Mouse (Mus musculus) ES-CJ7 (cell line): ENCODE measurements at regions not wholly inside any gene's neighbourhood (a gene's known extent, or its start where the extent isn't known, plus 50 kb on each side); places are given as distances from the start of the nearest gene placed in this dataset.

ENCODE experiments used
- DNase-seq: peaks from one replicate; pipeline ENCODE4 v3.0.0; 2011; ENCODE audit warnings: low read depth, low spot score

DNA sequence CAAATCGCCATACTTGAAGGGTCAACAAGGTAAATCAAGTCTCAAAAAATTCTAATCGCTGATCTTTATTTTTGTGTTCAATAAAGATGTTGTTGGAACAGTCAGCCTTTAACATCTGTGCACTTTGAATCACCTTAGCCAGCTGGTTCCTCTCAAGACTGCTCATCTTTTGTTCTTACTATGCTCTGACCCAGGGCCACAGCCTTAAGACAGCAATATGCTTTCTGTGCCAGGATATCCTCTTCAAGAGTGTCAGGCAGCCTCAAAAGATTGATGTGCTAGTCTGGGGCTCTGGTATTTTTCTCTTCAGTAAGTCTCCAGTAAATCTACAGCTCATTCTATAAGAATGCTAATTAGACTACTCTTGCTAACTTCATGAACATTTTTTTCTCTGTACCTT lies 199.9 kb downstream of the Dph6 start:
- no peak for DNase-seq

DNA sequence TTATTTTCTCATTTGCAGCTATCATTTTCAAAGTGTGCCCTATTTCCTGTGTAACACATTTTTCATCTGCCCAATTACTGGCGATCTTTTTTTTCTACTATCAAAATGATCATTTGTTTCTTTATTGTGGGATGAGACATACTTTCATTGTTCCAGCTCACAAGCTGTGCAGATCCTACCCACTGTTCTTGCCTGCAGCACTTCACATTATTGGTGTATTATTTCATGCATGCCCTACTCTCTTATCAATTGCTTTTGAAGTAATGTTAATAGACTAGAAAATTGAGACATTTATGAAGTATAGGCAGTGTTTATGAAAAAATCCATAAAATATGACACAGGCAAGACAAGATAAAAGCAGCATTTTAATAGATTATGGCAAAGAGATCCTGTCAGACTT lies 204.6 kb downstream of the Dph6 start:
- no peak for DNase-seq

DNA sequence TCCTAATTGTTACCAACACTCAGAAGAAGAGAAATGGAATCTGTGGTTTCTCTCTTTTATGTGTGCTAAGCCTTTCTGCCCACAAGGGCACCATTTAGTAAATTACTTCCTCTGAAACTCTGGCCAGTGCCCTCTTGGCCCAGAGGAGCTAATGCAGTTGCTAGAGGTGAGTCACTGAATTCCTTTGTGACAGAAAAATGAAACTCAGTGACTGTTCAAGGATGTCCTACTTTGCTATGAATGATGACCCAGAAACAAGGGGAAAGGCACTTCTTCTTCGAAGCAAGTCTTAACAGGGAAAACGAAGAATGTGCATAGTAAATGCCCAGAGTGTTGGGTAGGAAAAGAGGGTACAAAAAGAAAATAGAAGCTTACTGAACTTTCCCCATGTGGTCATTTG lies 211.0 kb downstream of the Dph6 start:
- DNase-seq: no peak

DNA sequence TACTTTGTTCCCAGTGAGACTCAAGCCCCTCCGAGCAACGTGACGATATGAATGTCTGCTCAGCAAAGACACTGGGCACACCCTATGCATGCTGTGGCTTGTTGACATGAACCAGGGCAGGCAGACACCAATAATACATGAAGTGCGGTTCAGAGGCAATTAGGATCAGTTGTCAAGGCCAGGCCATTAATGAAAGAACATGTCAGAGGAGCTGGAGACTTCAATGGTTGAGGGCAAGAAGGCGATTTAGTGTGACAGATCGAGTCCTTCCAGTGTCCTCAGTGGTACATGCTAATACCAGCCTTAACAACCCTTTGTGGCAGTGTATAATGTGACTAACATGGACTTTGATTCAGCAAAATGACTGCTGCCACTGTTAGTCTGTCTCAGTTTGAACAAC lies 213.8 kb downstream of the Dph6 start:
- DNase-seq: no peak

DNA sequence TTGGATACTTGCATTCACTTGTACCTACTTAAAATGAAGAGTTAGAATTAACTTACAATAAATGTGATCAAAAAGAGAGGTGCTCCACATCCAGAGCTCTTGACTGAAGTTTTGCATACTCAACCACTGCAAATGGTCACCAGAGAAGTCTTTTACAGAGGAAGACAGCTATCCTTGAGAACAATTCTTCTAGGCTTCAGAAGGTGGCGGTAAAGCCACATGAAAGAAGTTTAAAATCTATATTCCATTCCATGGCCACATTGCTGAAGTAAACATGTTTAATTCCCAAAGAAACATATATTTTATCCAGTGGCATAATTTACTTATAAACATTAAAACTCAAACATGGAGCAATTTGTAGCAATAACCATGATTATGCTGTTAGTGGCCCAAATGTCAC lies 215.1 kb downstream of the Dph6 start:
- peak; percentile 3 for DNase-seq

DNA sequence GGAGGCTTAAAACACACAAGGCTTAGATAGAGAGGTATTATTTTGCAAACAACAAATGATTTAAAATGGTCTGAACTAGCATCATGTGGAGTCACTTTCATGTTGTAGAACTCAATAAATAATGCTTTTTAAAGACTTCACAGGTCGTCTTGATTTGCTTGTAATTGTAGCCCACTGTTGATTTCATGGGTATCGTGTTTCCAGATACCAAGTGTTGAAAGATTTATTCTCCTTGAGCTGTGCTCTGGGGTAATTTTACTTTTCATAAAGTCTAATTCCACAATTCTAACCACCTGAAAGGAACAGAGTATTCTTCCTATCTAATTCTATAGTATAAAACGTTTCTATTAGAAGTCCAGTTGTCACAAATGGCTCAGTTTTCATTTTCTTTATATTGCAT lies 216.7 kb downstream of the Dph6 start:
- no peak for DNase-seq

DNA sequence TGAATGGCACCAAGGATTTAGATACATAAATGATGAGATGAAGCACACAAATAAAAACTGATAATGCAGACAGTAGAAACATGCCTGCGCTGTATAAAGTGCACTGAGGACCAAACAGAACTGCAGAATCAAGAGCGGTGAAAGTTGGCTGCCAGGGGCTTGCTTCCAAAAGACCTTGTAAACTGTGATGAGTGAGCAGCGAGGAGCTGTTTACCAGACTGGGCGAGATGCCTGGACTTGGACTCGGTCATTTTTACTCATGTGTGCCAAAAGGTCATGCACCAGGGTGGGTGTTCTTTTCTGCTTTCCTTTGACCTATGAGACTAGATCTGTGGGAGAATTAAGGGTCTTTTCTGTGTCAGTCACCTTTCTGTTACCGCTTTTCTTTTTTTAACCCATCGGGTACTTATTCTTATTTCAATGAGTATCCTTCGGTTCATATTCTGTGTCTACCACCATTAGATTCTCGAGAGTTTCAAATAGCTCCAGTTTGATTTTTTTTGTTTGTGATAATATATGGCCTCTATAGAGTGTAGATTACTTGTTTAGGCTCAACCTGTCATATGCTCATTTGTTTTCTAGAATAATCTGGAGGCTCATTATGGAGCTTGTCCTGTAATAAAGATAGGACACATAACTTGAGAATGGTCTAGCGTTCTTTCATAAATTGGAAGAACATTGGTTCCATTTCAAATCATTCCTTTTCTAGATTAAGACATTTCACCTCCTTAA lies 226.3 kb upstream of the Zfp770 start:
- no peak for DNase-seq

DNA sequence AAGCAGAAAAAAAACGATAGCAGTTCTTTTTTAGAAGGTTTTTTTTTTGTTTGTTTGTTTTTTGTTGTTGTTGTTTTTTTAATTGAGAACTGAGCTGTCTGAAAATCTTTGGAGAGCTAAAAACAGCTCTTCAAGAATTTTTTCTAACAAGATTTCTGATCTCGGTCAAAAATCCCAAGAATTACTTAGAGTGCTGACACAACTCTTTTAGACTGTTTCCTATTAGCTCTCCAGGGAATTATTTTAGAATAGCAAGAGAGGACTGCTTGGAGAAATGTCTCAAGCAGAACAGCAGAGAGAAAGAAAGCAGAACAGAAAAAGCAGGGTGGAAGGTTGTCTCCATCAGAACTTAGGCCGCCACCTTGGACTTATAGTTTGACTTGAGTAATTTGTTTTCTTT lies 218.1 kb upstream of the Zfp770 start:
- DNase-seq: no peak

DNA sequence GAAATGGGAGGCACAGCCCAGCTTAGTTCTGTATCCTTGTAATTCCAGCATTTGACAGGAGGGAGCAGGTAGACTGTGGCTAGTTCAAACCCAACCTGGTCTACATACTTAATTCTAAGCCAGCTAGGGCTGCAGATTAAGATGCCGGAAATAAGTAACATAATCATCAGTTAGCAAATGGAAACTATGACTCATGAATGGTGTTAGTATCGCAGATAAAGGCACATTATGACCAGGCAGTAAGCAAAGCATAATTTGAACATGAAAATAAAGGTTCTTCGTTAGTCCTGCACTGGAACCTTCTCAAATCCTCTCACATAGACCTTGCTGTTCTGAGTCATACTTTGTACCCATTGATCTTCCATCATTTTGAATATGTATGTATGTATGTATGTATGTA lies 211.7 kb upstream of the Zfp770 start:
- DNase-seq: peak; percentile 11

DNA sequence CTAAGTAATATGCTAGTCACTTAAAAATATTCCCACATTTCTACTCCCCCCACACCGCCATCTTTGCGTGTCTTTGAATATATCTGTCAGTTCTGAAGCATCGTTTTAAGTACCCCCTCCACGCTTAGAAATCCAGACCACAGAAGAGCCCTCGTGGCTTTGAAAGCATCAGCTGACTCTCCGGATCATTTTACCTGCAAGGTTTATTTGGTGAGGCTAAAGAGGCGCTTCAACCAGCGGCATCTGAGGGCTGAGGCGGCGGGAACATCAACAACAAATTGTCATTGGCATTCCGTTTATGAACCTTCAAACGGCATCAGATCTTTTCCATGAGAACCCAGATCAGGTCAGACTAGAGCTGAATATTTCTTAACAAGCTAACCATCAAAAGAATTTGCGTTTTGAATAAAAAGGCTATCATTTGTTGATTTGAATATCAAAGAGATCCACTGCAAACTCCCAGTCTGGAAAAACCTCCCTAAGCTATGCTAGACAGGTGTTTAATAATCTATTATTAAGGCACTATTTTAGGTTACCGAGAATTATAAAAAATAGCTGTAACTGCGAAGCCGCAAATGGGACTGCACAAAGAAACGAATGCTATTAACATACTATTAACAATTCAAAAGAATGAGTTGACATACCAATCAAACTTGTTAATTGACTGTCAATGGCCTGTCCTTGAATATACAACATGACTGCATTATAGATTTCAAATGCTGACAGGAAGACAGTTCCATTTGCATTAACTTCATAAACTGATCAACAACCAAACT lies 210.9 kb upstream of the Zfp770 start:
- peak; percentile 18 for DNase-seq

DNA sequence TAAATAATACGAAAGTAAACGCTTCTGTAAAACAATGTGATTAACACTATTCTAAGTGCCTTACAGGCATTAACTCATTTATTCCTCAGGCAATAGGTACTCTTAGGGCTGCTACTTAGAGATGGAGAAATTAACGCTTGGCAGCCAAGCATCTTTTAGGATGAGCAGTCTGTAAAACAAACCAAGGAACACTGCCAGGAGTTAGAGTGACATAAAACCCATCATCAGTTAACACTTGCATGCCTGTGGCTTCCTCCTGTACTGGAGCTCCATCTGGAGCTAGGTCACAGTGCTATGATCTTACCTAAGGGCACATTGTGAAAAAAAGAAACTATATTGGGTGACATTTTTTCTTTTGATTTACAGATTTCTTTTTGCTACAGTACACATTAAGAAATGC lies 209.4 kb upstream of the Zfp770 start:
- no peak for DNase-seq

DNA sequence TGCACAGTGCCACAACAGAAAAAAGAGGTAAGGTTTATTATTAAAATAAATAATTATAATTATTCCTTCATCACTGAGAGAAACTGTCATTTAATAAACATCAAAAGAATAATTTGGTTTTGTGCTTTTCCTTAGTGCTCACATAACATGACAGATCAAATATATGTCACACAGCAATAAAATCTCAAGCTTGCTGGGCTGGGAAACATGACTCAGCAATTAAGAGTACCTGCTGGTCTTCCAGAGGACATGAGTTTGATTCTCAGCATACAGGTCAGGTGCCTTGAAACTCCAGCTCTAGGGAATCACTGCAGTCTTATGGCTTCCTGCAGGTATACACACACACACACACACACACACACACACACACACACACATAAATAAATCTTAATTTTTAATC lies 208.3 kb upstream of the Zfp770 start:
- DNase-seq: no peak

DNA sequence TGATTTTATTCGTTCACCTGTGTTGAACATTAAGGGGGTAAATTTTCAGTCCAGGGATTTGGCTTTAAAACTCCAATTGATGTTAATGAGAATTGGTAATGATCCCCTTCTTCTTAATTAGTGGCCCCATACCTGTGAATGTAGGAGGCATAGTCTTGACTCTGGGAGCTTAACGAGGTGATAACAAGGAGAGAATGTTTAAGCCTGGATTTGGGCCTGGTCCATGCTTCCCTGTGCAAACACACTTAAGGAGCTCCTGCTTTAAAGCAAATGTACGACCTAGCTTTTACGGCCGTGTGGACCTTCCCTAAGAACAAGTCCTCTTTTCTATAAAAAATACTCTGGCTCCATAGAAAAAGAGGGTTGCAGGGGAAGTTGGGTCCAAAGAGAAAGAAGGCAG lies 206.1 kb upstream of the Zfp770 start:
- no peak for DNase-seq

DNA sequence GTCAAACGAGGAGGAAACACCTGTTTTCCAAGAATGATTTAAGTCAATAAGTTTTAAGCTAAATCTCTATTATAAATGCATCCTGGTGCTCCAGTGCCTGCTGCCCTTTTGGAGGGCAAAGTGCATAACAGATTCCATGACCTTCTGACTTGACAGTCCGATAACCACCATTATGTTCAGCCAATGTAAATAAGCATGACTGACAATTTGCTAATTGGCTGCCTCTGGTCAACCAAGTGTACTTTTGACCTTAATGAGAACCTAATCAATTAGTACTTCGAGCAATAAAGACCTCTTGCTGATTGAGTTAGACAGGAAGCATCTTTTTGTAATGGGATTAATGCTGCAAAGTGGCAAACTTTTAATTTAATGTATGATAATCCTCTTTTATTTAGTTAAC lies 183.3 kb upstream of the Zfp770 start:
- no peak for DNase-seq

DNA sequence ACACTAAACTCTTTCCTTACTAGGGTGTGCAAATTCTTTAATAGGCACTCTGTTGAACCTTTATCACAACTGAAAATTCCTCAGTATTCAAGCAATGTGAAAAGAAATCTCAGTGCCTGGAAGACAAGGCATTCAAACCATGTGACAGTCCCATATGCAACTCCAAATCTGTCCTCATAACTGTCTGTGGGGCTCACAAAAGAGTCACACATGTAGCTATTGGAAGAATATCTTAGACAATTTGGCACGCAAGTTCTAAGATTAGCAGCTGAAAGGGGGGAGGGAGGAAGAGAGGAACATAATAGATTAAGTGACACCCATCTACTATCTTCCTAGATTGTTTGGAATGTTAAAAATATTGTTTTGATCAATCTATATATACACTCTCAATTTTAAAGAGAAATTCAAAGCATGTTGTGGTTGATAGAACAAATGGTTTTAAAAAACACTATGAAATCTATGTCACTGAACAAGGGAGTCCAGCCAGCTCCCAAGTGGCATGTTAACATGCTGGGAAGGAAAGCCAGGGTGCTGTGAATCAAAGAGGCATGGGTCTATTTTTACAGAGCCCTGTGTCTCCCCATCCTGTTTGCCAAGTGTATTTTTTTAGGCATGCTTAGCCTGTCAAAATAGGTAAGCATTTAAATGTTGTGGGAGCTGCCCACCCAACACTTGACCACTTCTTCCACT lies 177.7 kb upstream of the Zfp770 start:
- no peak for DNase-seq

DNA sequence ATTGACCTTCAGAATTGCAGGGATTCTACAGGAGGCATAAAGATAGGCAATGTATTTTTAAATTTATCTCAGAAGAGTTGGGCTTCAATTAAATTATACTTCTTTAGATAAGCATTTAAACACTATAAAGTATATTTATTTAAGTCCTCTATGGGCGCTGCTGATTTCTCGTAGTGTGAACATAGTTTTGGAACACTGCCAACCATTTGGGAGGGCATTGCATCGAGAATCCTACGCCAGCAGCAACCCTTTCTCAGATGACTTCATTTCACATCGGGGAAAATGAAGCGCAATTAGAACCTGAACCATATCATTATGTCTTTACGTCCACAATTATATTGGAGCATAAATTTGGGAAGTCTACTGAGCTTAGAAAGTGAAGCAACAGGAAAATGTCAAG lies 172.2 kb upstream of the Zfp770 start:
- no peak for DNase-seq

DNA sequence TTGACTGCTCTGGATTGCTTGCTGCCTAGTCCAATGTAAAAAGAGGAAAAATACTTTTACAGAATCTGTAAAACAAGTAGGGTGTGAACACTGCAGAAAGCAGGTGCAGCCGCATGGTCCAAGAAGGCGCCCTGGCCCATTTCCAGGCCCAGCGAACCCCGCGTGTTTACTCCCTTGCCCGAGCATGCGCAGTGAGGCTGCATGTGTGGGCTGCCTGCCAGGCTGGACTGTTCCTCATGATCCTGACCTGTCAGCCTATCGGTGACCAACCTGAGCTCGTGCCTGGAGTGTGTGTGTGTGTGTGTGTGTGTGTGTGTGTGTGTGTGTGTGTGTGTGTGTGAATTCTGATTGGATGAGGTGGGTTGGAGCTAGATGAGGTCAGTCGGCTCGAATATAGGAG lies 152.6 kb upstream of the Zfp770 start:
- DNase-seq: peak; percentile 3

DNA sequence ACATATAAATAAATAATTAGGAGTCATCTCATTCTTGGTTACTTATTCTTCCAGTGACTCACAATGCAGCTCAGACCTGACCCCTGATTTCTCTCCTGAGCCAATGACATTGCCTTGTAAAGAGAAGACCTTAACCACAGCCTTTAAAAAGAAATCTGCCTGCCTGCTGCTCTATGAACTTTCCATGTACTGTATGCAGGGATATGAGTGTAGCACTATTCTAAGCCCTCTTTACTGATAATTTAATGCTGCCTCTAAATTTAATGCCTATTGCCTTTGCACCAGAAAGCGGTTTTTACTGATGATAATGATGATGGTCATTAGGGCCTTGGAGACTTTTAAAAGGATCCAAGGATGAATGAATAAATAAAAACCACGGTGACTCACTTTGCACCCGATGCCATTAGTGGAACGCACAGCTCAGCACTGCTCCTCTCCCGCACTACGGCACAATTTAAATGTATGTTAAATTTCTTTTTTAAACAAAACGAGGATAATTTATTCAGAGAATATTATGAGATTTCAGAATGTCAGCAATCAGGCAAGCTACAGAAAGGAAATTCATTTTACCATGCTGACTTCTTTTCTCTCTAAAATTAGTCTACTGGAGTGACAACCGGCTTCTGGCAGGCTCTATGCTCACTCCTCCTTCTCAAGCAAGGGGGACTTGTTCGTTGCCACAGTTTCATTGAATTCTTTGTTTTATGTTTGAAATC lies 139.5 kb upstream of the Zfp770 start:
- DNase-seq: no peak

DNA sequence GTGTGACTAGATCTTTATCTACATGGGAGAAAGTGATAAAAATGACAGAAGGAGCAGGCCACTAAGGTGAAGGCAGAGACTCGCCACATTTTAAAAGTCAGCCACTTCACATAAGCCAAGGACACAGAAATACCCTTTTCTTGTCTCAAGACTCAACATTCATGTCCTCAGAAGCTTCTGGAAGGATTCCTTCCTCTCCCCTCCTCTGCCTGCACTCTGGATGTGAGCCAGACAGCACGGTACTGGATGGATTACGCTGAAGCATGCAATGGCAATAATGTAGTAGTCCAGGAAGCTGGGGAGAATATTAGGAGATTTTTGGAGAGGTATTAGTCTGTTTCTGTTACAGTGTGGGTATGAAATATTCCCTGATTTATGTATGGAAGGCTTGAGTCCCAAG lies 100.5 kb upstream of the Zfp770 start:
- DNase-seq: no peak

DNA sequence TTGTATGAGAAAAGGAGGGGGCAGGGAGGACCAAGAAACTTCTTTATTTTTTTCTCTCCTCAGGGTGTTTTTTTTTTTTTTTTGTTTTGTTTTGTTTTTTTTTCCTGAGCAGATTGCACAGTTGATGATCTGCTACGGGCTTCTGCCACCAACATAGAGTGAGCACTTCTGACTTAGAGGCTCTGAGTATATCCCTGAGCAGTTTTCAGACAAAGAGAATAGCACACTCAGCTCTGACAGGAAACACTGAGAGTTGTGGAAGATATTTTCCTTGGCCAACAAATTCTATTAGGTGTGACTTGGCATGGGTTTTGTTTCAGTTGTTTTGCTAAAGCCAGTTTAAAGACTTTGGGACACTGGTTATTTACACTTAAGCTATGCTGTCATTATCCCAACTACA lies 93.8 kb upstream of the Zfp770 start:
- DNase-seq: no peak

DNA sequence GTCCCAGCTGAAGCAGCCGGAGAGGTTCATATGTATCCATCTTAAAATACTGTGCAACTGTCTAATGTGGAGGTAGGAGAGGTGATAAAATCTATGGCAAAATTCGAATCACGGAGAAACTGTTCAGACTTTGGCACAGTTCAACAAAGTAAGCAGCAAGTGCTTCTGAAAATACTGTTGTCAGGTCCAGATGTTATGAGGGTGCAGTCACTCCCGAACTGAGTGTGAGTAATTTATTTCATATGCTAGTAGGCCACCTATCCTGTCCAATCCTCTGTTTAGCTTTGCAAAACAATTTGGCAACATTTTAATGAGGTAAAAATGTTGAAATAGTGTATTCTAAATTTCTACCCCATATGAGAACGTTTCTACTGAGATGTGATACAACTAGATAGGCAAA lies 90.1 kb upstream of the Zfp770 start:
- no peak for DNase-seq

DNA sequence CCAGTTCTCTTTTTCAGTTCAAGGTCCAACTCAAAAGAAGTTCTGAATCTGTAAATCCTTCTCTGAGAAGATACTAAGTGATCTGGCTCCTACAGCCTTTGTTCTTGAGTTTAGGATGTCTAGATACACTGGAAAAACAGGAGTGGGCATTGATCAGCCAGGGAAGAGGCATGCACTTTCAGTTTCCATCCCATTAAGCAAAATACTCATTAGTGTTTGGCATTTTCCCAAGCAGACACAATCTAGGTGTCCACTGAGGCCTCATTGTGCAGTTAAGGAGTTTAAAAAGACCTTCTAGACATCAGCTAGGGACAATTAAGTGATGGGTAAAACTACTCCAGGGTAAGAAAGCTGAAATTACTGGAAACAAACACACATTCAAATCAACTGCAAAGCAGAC lies 74.3 kb upstream of the Zfp770 start:
- DNase-seq: no peak
